Mouse (Mus musculus) E14TG2a.4 (cell line): ENCODE data around the gene Gm49383.

Experiments
- CTCF ChIP-seq: conservative IDR thresholded peaks from 2 replicates; pipeline ENCODE4 v1.5.1; 2014; ENCODE audit warnings: low read length
- NANOG ChIP-seq: IDR thresholded peaks from 2 replicates; pipeline ENCODE4 v1.6.1; 2014; ENCODE audit warnings: borderline replicate concordance, low read length, mixed read lengths
- POU5F1 ChIP-seq: IDR thresholded peaks from 2 replicates; pipeline ENCODE4 v1.6.1; 2014; ENCODE audit warnings: low read length, borderline replicate concordance

DNA sequence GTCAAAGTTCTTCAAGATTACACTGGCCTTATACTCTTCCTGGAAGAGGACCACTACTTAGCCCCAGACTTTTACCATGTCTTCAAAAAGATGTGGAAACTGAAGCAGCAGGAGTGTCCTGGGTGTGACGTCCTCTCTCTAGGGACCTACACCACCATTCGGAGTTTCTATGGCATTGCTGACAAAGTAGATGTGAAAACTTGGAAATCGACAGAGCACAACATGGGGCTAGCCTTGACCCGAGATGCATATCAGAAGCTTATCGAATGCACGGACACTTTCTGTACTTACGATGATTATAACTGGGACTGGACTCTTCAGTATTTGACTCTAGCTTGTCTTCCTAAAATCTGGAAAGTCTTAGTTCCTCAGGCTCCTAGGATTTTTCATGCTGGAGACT is 11.5 kb downstream of the Gm49383 start:
- no peak for TF ChIP-seq CTCF
- no peak for TF ChIP-seq POU5F1
- no peak for TF ChIP-seq NANOG
